10 mouse cellular contexts compared by ENCODE assay signal in genomic region chr10:117145546-117146265, GRCm38 (mm10). TPM values are rescaled to one million over a fixed set of nuclear protein-coding genes. Genes with fewer than 3 reads are reported as not detected.
A peak's percentile ranks its signal among the peaks of the same experiment; 100 is the strongest.
DNase-seq lines count a peak whose midpoint lies in the region; ATAC-seq and TF ChIP-seq lines count a peak whose summit lies in the region.
"Had no signal": no experiment of that assay in that cellular context is flagged by ENCODE, and none has a peak within 500 bp of the region (broad histone marks: within the 10 kb centered on the region; RNA-seq: fewer than 3 reads in every experiment).

No protein-coding gene starts in this region.

- H3K9me3 ChIP-seq in erythroblast, embryonic 14.5 days (ENCODE audit: control insufficient read depth, low read length) = no peaks in the 10 kb centered on the region
- no peaks in the 10 kb centered on the region for H3K9me3 ChIP-seq in lung, embryonic 15.5 days
- H3K9me3 ChIP-seq: hindbrain, embryonic 10.5 days had no signal

- peaks cover 75% of the 10 kb centered on the region for H3K4me1 ChIP-seq in erythroblast, embryonic 14.5 days (ENCODE audit: control insufficient read depth)
- peaks cover 14% of the 10 kb centered on the region for H3K4me1 ChIP-seq in embryonic fibroblast, embryonic 13.5 days (ENCODE audit: control insufficient read depth, insufficient read depth, low read length)
- peaks cover 54% of the 10 kb centered on the region for H3K4me1 ChIP-seq in lung, embryonic 15.5 days

- peak; percentile 29 for DNase-seq in 3T3-L1 (ENCODE audit: low read depth, low spot score)
- no peak for DNase-seq in spleen, postnatal 36 days (ENCODE audit: low spot score in 2 of 2)
- DNase-seq in adrenal gland, postnatal 25 days = no peak
- no peak for DNase-seq in adrenal gland, postnatal 10 days
- DNase-seq: layer of hippocampus, postnatal 36 days had no signal

- H3K27me3 ChIP-seq in erythroblast, embryonic 14.5 days (ENCODE audit: control insufficient read depth) = no peaks in the 10 kb centered on the region
- H3K27me3 ChIP-seq in lung, embryonic 15.5 days = no peaks in the 10 kb centered on the region

- TF ChIP-seq CTCF in embryonic fibroblast, embryonic 13.5 days (IDR thresholded peaks at IDR 0.05; ENCODE audit: borderline replicate concordance, insufficient read depth, low read length) = no peak

- H3K27ac ChIP-seq in embryonic fibroblast, embryonic 13.5 days (ENCODE audit: insufficient read depth, low read length) = peak overlapping the region; percentile 80
- H3K27ac ChIP-seq in lung, embryonic 15.5 days = no peak overlapping the region
- H3K27ac ChIP-seq: hindbrain, embryonic 10.5 days had no signal

- WGBS in lung, embryonic 15.5 days = 35% methylated on average over 8 of the region's 8 CpGs

- no peak for ATAC-seq in erythroblast, adult 5-6 weeks (replicated peaks; ENCODE audit: low FRiP score, poor library complexity, severe bottlenecking)
- no peak for ATAC-seq in lung, embryonic 15.5 days (ENCODE audit: borderline replicate concordance, extremely low read depth, low FRiP score, low TSS enrichment)

- TF ChIP-seq POLR2A in embryonic fibroblast, embryonic 13.5 days (IDR thresholded peaks at IDR 0.05; ENCODE audit: low read depth, low read length) = no peak

- no peak overlapping the region for H3K9ac ChIP-seq in lung, embryonic 15.5 days

- peak overlapping the region; percentile 79 for H3K4me2 ChIP-seq in lung, embryonic 15.5 days

- H3K4me3 ChIP-seq in erythroblast, embryonic 14.5 days (replicated peaks) = peak overlapping the region; percentile 92
- no peak overlapping the region for H3K4me3 ChIP-seq in embryonic fibroblast, embryonic 13.5 days (ENCODE audit: insufficient read depth, low read length)
- no peak overlapping the region for H3K4me3 ChIP-seq in lung, embryonic 15.5 days

- peaks cover 34% of the 10 kb centered on the region for H3K36me3 ChIP-seq in erythroblast, embryonic 14.5 days (ENCODE audit: control insufficient read depth)
- no peaks in the 10 kb centered on the region for H3K36me3 ChIP-seq in lung, embryonic 15.5 days

RNA-seq across cellular contexts. Expression of gene Frs2, which starts 2.6 kb away (rescaled TPM):
- polyA plus RNA-seq in erythroblast, embryonic 14.5 days (2012) = 0.26 and 0.39 TPM in 2 replicates
- 23.4 and 34.3 TPM in 2 replicates for total RNA-seq in erythroblast, adult 5-6 weeks (2015; ENCODE audit: low replicate concordance)
- total RNA-seq in erythroblast, adult 5-6 weeks (2017; ENCODE audit: low replicate concordance) = 24.2 and 34.2 TPM in 2 replicates
- 54.8 and 61.5 TPM in 2 replicates for polyA plus RNA-seq in embryonic fibroblast, embryonic 13.5 days (2011; ENCODE audit: insufficient read length, low read depth, missing spikeins)
- polyA plus RNA-seq in lung, embryonic 15.5 days (2015; fragmentation: Nextera tagmentation; extraction: Ambion mirVana) = 14.5 and 17.4 TPM in 2 replicates
- total RNA-seq in adrenal gland, postnatal 25 days (2021) = 29.0 and 29.5 TPM in 2 replicates
- total RNA-seq in adrenal gland, postnatal 10 days (2021) = 10 to 100 TPM; 24.0 to 26.4 TPM
